Mouse (Mus musculus) adrenal gland, adult 2 months (tissue): ENCODE measurements around the gene Slco4c1. TPM values are rescaled to one million over a fixed set of nuclear protein-coding genes. Genes with fewer than 3 reads are reported as not detected.
A peak's percentile ranks its signal among the peaks of the same experiment; 100 is the strongest.

Experiments used
- DNase-seq: peaks from one replicate; pipeline ENCODE4 v3.0.0; 2021
- polyA plus RNA-seq: library from polyadenylated mRNA; depleted of rRNA; stranded (reverse); fragments of >200 nt; gene quantifications from 2 replicates; pipeline ENCODE4 v1.2.3, GENCODE M21; 2012
- total RNA-seq, 2 experiments: library from RNA; stranded (reverse); gene quantifications; 2 replicates each; pipeline ENCODE4 v1.2.3; 2021

The Slco4c1 gene
- total and polyA plus RNA-seq, 3 experiments, result not detected

DNA sequence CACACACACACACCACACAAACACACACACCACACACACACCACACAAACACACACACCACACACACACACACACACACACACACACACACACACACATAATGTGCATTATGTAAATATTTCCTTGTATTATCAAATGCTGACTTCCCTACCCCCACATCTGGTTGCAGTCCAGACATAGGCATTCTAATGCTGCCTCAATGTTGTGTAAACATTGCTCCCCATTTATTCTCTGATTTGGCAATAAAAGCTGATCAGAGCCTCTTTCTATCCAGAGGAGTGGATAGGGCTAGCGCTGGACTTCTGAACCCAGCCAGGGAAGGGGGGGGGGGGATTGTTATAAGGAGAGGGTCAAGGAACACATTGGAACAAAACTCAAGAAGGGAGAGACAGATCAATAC, 101.7 kb downstream of the Slco4c1 start:
- no peak for DNase-seq

DNA sequence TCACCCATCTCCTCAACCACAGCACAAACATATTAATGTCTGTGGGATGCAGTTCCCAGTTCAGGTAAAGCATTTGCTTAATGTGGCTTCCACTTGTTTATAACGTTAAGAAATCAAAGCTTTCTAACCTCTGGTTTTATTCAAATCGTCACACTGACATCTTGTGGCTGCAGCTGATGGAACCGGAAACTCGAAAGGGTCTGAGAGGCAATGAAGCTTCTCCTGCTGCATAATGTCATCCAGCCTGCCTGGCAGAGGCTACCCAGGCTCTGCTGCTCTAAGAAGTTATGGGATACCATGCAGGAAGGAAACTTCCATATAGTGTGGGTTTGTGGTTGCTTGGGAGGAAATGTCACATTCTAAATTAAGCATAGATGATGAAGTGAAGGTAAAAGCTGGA, 103.7 kb downstream of the Slco4c1 start:
- DNase-seq, result peak; percentile 9

DNA sequence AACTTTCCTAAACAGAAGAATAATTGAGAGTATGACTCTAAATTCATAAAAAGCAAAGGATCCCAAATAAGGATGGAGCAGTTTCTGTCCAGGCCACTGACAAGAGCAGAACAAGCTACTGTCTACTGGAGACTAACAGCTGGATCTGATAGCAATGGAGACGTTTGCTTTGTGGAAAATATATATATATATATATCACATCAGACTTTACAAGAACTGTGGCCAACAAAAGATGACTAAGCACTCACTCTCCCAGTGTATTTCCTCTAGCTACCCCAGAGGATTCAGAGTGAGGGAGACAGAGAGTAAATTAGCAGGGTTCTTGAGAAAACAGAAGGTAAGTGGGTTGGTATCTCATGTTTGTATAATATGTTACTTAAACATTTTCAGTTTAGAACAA, 105.4 kb downstream of the Slco4c1 start:
- DNase-seq, result no peak
